Mouse (Mus musculus) lung, postnatal 36 days (tissue): ENCODE data around the gene Cacna1s.

ENCODE experiments used
- DNase-seq: peaks from one replicate; pipeline ENCODE4 v3.0.0; 2022; ENCODE audit warnings: mixed read lengths

Cacna1s gene

GRCm38 (mm10) chr1:136051465-136051864 is 1.1 kb upstream of the Cacna1s start:
- peak; percentile 86 for DNase-seq

GRCm38 (mm10) chr1:136055771-136056170 is 3.2 kb downstream of the Cacna1s start:
- no peak for DNase-seq

- no peak for DNase-seq
Measured at GRCm38 (mm10) chr1:136058594-136058993, 6.0 kb downstream of the Cacna1s start.

GRCm38 (mm10) chr1:136061041-136061789 is 8.7 kb downstream of the Cacna1s start:
- DNase-seq = peak; percentile 85

GRCm38 (mm10) chr1:136061790-136062141 is 9.2 kb downstream of the Cacna1s start:
- no peak for DNase-seq

- no peak for DNase-seq
Measured at GRCm38 (mm10) chr1:136063991-136064390, 11.4 kb downstream of the Cacna1s start.

- DNase-seq = no peak
Measured at GRCm38 (mm10) chr1:136066621-136067020, 14.1 kb downstream of the Cacna1s start.

GRCm38 (mm10) chr1:136067579-136067978 is 15.0 kb downstream of the Cacna1s start:
- no peak for DNase-seq

GRCm38 (mm10) chr1:136076086-136076485 is 23.5 kb downstream of the Cacna1s start:
- peak; percentile 65 for DNase-seq

GRCm38 (mm10) chr1:136077656-136078055 is 25.1 kb downstream of the Cacna1s start:
- DNase-seq = no peak

GRCm38 (mm10) chr1:136081161-136081560 is 28.6 kb downstream of the Cacna1s start:
- no peak for DNase-seq

GRCm38 (mm10) chr1:136085988-136086685 is 33.6 kb downstream of the Cacna1s start:
- DNase-seq = peak; percentile 1

GRCm38 (mm10) chr1:136089368-136090165 is 37.0 kb downstream of the Cacna1s start:
- no peak for DNase-seq

GRCm38 (mm10) chr1:136093726-136094125 is 41.2 kb downstream of the Cacna1s start:
- no peak for DNase-seq

- no peak for DNase-seq
Measured at GRCm38 (mm10) chr1:136094807-136095206, 42.3 kb downstream of the Cacna1s start.

- no peak for DNase-seq
Measured at GRCm38 (mm10) chr1:136102094-136102493, 49.5 kb downstream of the Cacna1s start.

- no peak for DNase-seq
Measured at GRCm38 (mm10) chr1:136102551-136102950, 50.0 kb downstream of the Cacna1s start.

GRCm38 (mm10) chr1:136102981-136103380 is 50.4 kb downstream of the Cacna1s start:
- DNase-seq = no peak

GRCm38 (mm10) chr1:136103696-136104095 is 51.1 kb downstream of the Cacna1s start:
- DNase-seq = no peak

GRCm38 (mm10) chr1:136104741-136105140 is 52.2 kb downstream of the Cacna1s start:
- no peak for DNase-seq

GRCm38 (mm10) chr1:136109464-136109863 is 56.9 kb downstream of the Cacna1s start:
- no peak for DNase-seq

- peak; percentile 85 for DNase-seq
Measured at GRCm38 (mm10) chr1:136116183-136116582, 63.6 kb downstream of the Cacna1s start.

GRCm38 (mm10) chr1:136117069-136117468 is 64.5 kb downstream of the Cacna1s start:
- DNase-seq = peak; percentile 42
